Mouse (Mus musculus): ENCODE results near the gene Cbx3. TPM values are rescaled to one million over a fixed set of nuclear protein-coding genes. Genes with fewer than 3 reads are reported as not detected.

The Cbx3 gene
- total RNA-seq (2018; cell fraction: chromatin; rRNA removed): 10 to 100 TPM in 17 of 26 experiments, 1 to 10 TPM in 9; 4.1 to 62.6 (median 17.1) TPM
- total RNA-seq (2018; cell fraction: cytosol; rRNA removed): 10 to 100 TPM; 36.3 to 83.1 (median 64.2) TPM
- total RNA-seq (2018; cell fraction: nucleus; rRNA removed): 10 to 100 TPM; 11.0 to 72.3 (median 22.9) TPM
- polyA plus RNA-seq (2018): 53.6 to 103 TPM (median 58.2 TPM) in 3 replicates

DNA sequence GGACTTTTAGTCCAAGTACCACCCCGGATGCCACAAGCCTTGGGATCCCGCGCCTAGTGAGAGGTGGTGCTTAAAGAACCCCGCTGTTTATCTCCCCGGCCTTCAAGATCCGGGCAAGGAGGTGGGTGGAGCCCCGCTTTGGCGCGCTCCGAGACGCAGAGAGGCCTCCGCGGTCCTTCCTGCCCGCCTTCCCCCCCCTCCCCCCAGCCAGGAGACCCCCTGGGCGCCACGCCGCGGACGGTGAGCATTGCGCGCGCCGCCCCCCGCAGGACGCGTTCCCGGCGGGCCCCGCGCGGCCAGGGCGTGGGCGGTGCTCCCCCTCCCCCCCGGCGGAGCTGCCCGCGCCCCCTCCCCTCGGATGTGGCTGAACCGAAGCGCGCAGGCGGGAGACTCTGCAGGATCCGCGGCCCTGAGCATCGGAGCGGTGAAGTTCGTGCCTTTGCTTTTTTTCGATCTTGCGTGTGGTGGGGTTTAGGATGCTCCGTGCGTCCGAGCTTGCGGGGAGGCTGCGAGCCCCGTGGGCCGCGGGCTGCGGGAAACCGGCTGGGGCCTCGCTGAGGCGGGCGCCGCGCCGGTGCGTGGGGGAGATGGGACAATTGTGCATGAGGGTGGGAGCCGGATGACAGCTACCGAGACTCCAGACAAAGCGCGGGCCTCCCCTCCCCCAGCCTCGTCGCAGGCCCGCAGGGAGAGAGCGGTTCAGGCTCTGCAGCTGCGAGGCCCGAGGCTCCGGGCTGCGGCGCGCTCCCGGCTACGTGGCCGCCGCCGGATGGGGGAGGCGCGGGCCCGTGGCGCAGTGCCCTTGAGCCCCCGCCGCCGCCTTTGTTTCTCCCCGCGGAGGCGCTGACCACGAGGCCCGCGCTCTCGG, at the start of gene Cbx3:
Gene Cbx3, plus strand, starts transcription at position 50 of the 868 bp plus-strand sequence.
- WGBS (ENCODE audit: missing documents): 1% methylated on average over 72 of the region's 99 CpGs
- Histone ChIP-seq H3K4me3 (ENCODE audit: inconsistent target) (peak within 1 kb of the TSS; percentile 72), H3K79me2 (ENCODE audit: inconsistent target) (peaks cover 87% of the 10 kb centered on the region), H3K36me3 (ENCODE audit: inconsistent target) (peaks cover 9% of the 10 kb centered on the region; the same call in 1 of the 2 replicates), H3K27ac (peak within 1 kb of the TSS; percentile 96)

DNA sequence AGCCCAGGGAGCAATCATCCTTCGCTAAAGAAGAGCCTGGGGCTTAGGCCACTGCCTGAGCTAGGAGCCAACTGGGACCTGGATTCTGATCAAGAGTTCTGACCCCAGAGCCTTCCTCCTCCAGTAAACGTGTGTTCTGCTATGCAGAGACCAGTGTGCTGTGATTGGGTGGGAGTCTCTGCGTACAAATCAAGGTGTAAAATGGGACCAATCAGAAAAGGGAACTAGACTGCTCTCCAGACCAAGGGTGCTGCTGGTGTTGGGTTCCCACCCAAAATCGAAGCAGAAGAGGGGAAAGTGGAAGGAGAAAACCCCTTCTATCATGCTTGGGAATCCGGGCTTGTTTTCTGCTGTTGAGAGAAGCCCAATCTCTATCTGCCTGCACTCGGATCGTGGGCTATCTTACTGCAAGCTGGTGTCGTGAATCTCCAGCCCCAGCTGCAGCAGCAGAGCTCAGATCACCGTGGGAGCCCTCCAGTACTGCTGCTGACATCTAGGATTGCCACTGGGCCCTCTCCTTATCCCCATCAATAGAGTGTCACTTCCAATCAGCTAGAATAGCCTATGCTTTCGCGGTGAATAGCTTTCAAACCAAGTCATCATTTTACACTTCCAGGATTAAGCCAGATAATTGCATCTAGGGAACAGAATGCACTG, 46.6 kb upstream of the Cbx3 start:
- WGBS (ENCODE audit: missing documents): 66% methylated on average over 11 of the region's 11 CpGs
- Histone ChIP-seq H3K79me2 (ENCODE audit: inconsistent target) (no peaks in the 10 kb centered on the region), H3K4me3 (ENCODE audit: inconsistent target) (no peak overlapping the region)

DNA sequence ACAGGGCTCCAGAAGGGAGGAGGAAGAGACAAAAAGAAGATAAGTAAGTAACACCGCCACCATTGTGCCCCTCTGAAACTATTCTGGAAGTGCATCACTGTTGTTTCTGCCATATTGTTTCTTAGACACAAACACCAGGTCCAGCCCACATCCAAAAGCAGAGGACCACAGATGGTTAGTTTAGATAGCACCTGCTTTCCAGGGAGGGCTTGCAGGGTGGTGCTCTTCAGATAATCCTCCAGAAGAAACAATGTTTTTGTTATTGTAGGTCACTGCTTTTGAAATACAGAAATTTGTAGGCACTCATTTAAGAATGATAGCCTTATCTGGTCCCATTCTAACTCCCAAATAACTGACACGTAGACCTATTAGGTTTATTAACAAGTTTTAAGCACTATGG, 45.6 kb upstream of the Cbx3 start:
- Histone ChIP-seq H3K4me3 (ENCODE audit: inconsistent target) (no peak overlapping the region), H3K79me2 (ENCODE audit: inconsistent target) (no peaks in the 10 kb centered on the region), H3K27ac (no peak overlapping the region), H3K36me3 (ENCODE audit: inconsistent target) (no peaks in the 10 kb centered on the region)
- 89% methylated on average over 1 of the region's 2 CpGs for WGBS (ENCODE audit: missing documents)

More for the DNA sequence above, 46.6 kb upstream of the Cbx3 start:
- Histone ChIP-seq H3K27ac (no peak overlapping the region), H3K36me3 (ENCODE audit: inconsistent target) (no peaks in the 10 kb centered on the region)

DNA sequence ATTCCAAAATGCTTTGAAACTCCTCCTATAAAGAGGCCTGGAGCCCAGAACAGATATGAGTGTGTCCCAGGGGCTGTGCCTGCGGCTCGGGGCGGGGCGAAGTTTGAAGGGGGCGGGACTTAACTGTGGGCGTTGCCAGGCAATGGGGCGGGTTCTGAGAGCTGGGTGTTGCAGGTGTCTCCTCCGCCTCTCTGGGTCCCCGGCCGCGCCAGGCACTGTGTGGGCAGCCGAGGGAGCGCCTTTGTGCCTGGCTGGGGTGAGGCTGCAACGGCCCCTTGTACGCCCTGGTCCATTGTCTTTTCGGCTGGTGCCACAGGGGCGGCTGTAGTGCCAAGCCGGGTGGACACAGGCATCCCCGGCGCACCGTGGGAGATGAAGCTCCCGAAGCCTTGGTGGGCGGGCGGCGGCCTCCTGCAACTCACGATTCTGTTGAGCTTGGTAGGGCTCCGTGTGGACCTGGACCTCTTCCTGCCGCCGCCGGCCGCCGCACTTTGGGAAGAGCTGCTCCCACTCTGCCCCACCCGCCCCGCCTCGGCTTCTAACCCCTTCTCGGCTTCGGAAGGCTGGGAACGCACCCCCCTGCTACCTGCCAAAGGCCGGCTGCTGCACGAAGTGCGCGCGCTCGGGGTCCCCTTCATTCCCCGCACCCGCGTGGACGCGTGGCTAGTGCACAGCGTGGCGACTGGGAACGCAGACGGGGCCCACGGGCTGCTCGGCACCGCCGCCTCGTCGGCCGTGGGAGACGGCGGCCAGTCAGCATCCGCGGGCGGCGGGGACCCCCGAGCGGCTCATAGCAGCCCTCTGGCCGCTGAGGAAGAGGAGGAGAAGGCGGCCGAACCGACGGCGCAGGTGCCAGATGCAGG, 37.4 kb upstream of the Cbx3 start, which contains the start of gene Nfe2l3:
Gene Nfe2l3, plus strand, starts transcription at position 136 of the 863 bp plus-strand sequence.
- 3% methylated on average over 74 of the region's 74 CpGs for WGBS (ENCODE audit: missing documents)
- no peaks in the 10 kb centered on the region for H3K36me3 ChIP-seq (ENCODE audit: inconsistent target)
- no peak within 1 kb of the TSS for H3K27ac ChIP-seq
- H3K79me2 ChIP-seq (ENCODE audit: inconsistent target): no peaks in the 10 kb centered on the region
- H3K4me3 ChIP-seq (ENCODE audit: inconsistent target): no peak within 1 kb of the TSS

DNA sequence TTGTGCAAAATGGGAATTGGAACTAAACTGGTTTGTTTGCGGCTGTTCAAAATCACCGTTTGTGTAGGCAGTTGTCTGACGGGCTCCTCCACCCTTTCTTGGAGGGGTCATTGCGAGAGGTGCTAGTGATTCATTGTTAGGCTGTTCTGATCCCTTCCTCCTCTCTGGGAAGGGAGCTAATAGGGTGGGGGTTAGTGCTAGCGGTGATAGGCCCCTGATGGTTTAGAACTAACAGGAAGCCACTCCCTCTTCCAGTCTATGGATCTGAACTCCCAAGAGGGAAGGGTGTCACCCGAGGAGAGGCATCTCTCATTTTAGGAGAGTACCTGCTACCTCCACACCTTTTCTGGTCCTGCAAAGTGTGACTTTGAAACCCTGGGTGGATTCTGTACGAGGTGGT, 35.9 kb upstream of the Cbx3 start:
- Histone ChIP-seq H3K79me2 (ENCODE audit: inconsistent target) (no peaks in the 10 kb centered on the region), H3K4me3 (ENCODE audit: inconsistent target) (no peak overlapping the region), H3K36me3 (ENCODE audit: inconsistent target) (no peaks in the 10 kb centered on the region), H3K27ac (no peak overlapping the region)
- WGBS (ENCODE audit: missing documents): 46% methylated on average over 7 of the region's 7 CpGs

DNA sequence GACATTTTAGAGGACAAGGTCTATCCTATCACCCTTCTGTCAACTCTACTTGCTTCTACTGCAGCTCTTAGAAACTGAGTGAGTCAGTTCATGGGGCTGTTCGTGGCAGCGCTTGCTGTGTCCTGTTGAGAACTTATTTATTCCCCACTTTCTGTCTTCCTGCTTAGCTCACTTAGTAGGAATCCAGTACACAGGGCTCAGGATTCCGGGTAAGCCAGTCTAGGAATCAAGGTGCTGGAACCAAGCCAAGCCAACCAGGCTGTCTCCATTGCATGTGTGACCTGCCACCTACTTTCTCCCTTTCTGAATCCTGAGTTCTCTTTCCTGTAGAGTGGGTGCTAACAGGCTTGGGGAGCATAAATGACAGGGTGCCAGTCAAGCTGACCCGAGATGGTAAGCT, 32.5 kb upstream of the Cbx3 start:
- 79% methylated on average over 4 of the region's 4 CpGs for WGBS (ENCODE audit: missing documents)
- H3K36me3 ChIP-seq (ENCODE audit: inconsistent target): no peaks in the 10 kb centered on the region
- no peak overlapping the region for H3K4me3 ChIP-seq (ENCODE audit: inconsistent target)
- H3K79me2 ChIP-seq (ENCODE audit: inconsistent target): no peaks in the 10 kb centered on the region
- H3K27ac ChIP-seq: no peak overlapping the region

DNA sequence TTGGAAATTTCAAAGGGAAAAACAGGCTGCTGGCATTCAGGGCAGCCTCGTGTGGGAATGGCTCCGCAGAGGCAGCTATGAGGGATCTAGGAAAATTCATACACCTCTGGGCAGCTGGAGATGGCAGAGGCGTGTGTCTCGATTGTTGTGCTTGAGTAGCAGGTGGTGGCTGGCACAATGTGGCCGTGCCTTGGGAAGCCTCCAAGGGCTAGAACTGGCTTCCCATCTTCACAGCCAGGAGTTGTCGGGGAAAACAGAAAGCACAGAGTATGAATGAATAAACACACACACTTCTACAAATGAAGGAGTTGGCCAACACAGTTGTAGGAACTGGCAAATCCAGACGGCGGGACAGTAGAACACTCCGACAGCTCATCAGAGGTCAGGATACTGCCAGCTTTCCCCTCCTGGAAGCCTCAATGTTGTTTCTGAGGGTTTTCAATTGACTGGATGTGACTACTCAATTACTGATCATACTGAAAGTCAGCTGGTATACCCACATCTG, 31.3 kb upstream of the Cbx3 start:
- no peak overlapping the region for H3K27ac ChIP-seq
- WGBS (ENCODE audit: missing documents): 92% methylated on average over 9 of the region's 9 CpGs
- no peaks in the 10 kb centered on the region for H3K36me3 ChIP-seq (ENCODE audit: inconsistent target)
- no peaks in the 10 kb centered on the region for H3K79me2 ChIP-seq (ENCODE audit: inconsistent target)
- no peak overlapping the region for H3K4me3 ChIP-seq (ENCODE audit: inconsistent target)

DNA sequence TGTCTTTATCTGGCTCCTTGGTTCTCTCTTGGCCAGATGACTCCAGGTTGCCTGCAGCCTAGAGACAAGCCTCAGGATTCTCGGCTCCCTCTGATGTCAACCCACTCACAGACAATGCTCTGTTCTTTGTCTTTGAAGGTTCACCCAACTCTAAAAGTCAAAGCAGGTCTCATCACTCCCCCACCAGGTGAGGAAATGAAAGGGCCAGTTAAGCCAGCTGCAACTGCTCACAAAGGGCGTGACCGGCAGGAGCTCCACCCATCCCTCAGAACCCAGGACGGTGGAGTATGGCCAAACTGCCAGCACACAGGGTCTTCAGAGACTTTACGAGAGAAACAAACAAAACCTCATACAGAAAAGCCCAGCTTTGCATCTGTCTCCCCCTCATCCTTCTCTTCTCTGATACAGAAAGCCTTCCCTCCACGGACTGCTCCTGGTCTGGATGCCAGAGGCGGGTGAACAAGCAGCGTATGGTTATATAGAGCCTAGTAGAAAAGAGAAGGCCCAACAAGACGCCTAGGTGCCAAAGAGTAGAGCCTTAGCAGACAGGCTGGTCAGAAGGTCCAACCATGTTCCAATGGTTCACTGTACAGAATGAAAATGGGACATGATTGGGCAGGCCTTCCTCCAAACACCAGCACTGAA, 27.8 kb upstream of the Cbx3 start:
- no peak overlapping the region for H3K4me3 ChIP-seq (ENCODE audit: inconsistent target)
- 84% methylated on average over 9 of the region's 9 CpGs for WGBS (ENCODE audit: missing documents)
- no peak overlapping the region for H3K27ac ChIP-seq
- no peaks in the 10 kb centered on the region for H3K36me3 ChIP-seq (ENCODE audit: inconsistent target)
- H3K79me2 ChIP-seq (ENCODE audit: inconsistent target): no peaks in the 10 kb centered on the region

DNA sequence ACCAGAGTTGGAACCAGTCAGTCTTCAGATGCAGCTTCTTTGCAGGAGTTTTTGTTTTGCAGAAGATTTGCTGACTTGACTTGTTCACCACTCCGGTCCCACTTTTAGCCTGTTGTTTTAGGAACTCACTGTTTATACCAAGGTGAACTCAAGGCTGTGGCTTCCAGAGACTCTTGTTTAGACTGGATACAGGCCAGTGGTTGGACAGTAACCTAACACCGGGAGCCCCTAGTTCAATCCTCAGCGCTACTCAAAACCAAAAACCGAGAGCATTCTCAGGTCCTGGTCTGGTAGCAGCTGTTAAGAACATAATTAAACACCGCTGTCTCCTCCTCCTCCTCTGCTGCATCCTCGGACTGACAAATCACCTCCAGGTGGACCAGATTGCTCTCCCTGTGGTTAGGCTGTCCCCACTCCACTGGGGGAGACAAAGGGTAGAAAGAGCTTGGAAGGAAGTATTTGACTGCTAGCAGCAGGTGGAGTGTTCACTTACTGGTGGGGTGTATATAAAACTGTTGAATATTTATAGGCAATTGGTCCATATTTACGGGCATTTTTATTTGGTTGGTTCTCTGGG, 17.1 kb upstream of the Cbx3 start:
- no peak overlapping the region for H3K27ac ChIP-seq
- no peaks in the 10 kb centered on the region for H3K79me2 ChIP-seq (ENCODE audit: inconsistent target)
- H3K36me3 ChIP-seq (ENCODE audit: inconsistent target): no peaks in the 10 kb centered on the region
- no peak overlapping the region for H3K4me3 ChIP-seq (ENCODE audit: inconsistent target)
- 76% methylated on average over 7 of the region's 7 CpGs for WGBS (ENCODE audit: missing documents)

DNA sequence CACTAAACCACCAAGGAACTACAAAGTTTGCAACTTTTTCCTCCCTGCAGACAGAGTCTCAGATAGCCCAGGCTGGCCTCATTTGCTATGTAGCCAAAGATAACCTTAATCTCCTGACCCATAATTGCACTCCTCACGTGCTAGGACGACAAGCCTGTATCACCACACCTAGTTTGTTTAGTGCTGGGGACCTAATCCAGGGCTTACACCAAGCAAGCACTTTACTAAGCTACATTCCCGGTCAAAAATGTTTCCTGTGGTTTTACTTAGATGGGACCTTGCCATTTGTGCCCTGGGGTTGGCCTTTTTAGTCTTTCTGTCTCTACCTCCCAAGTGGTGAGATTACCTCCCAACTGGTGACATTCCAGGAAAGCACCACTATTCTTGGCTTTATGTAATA, 15.2 kb upstream of the Cbx3 start:
- no peak overlapping the region for H3K27ac ChIP-seq
- no peak overlapping the region for H3K4me3 ChIP-seq (ENCODE audit: inconsistent target)
- peaks cover 4% of the 10 kb centered on the region for H3K36me3 ChIP-seq (ENCODE audit: inconsistent target)
- 61% methylated on average over 3 of the region's 3 CpGs for WGBS (ENCODE audit: missing documents)
- H3K79me2 ChIP-seq (ENCODE audit: inconsistent target): no peaks in the 10 kb centered on the region

DNA sequence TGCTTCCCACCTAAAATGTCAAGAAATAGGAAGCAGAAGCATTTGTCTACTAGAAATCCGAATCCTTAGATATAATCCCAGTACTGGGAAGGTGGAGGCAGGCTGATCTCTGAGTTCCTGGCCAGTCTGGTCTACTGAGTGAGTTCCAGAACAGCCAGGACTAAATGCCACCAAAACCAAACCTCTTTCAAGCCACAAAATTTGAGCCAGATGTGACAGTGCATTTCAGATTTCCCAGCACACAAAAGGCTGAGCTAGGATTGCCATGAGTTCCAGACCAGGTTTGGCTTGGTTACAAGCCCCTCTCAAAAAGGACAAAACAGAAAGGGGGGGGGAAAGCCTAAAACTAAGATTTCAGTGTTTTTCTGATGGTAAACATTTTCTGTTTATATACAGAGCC, 14.0 kb upstream of the Cbx3 start:
- Histone ChIP-seq H3K79me2 (ENCODE audit: inconsistent target) (no peaks in the 10 kb centered on the region), H3K36me3 (ENCODE audit: inconsistent target) (peaks cover 17% of the 10 kb centered on the region), H3K4me3 (ENCODE audit: inconsistent target) (no peak overlapping the region), H3K27ac (no peak overlapping the region)
- 93% methylated on average over 1 of the region's 1 CpGs for WGBS (ENCODE audit: missing documents)

DNA sequence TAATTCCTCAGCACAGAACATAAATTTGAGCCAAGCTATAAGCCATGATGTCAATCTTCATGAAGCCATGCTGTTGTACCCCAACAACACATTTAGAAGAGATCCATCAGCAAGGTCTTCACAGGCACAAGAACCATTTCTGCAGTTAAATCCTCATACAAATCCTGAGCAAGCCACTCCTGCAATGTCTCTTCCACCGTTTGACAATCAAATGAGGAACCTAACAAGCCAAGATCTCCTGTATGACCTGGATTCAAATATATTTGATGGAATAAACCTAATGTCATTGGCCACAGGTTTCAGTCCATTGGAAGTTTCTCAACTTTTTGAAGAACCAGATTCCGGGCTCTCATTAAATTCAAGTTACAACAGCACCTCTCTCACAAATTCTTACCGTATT, 12.9 kb upstream of the Cbx3 start:
- peaks cover 27% of the 10 kb centered on the region for H3K36me3 ChIP-seq (ENCODE audit: inconsistent target)
- 55% methylated on average over 2 of the region's 3 CpGs for WGBS (ENCODE audit: missing documents)

DNA sequence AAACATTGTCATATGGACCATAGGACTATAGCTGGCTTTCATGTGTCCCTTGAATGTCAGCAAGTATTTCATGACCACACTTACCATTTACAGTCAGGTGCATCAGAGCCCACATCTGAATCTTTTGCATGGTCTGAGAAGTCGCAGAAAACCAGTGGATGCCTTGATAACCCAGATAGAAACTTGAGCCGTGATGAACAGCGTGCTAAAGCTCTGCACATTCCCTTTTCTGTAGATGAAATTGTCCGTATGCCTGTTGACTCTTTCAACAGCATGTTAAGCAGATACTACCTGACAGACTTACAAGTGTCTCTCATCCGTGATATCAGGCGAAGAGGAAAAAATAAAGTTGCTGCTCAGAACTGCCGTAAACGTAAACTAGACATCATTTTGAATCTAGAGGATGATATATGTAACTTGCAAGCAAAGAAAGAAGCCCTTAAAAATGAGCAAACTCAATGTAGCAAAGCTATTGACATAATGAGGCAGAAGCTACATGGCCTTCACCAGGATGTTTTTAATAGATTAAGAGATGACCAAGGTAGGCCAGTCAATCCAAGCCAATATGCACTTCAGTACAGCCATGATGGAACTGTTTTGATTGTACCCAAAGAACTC, 12.3 kb upstream of the Cbx3 start:
- Histone ChIP-seq H3K27ac (no peak overlapping the region), H3K79me2 (ENCODE audit: inconsistent target) (peaks cover 7% of the 10 kb centered on the region), H3K4me3 (ENCODE audit: inconsistent target) (no peak overlapping the region), H3K36me3 (ENCODE audit: inconsistent target) (peaks cover 33% of the 10 kb centered on the region)
- WGBS (ENCODE audit: missing documents): 86% methylated on average over 8 of the region's 8 CpGs

More for the DNA sequence above, 12.9 kb upstream of the Cbx3 start:
- Histone ChIP-seq H3K4me3 (ENCODE audit: inconsistent target) (no peak overlapping the region), H3K27ac (no peak overlapping the region), H3K79me2 (ENCODE audit: inconsistent target) (peaks cover 1% of the 10 kb centered on the region)
